Mouse (Mus musculus) gastrocnemius, adult 8-10 months (tissue): Measurements from ENCODE around the gene Nop2. TPM values are rescaled to one million over a fixed set of nuclear protein-coding genes. Genes with fewer than 3 reads are reported as not detected.

Experiments
- DNase-seq, 2 experiments: peaks; one replicate each; pipeline ENCODE4 v3.0.0; 2022; ENCODE audit warnings: low spot score in 2 of 2
- total RNA-seq, 4 experiments: library from RNA; stranded (reverse); gene quantifications; 2 replicates each; pipeline ENCODE4 v1.2.4; 2022

The Nop2 gene
- total RNA-seq, 4 experiments from 2014 or later = 16.3 to 21.1 (median 19.0) TPM

- DNase-seq = no peak
Measured at GRCm38 (mm10) chr6:125109371-125109770, 22.3 kb upstream of the Nop2 start.

GRCm38 (mm10) chr6:125110927-125111326 is 20.8 kb upstream of the Nop2 start:
- no peak for DNase-seq

- no peak for DNase-seq
Measured at GRCm38 (mm10) chr6:125112553-125112952, 19.2 kb upstream of the Nop2 start.

- no peak for DNase-seq
Measured at GRCm38 (mm10) chr6:125119387-125119786, 12.3 kb upstream of the Nop2 start.

GRCm38 (mm10) chr6:125128724-125129123 is 3.0 kb upstream of the Nop2 start:
- DNase-seq = no peak

GRCm38 (mm10) chr6:125129710-125130402 is 1.9 kb upstream of the Nop2 start:
- DNase-seq = no peak

GRCm38 (mm10) chr6:125132470-125132869 is 761 bp downstream of the Nop2 start:
- DNase-seq = no peak

- DNase-seq = no peak
Measured at GRCm38 (mm10) chr6:125137002-125137671, 5.4 kb downstream of the Nop2 start.

GRCm38 (mm10) chr6:125139747-125140146 is 8.0 kb downstream of the Nop2 start:
- no peak for DNase-seq

GRCm38 (mm10) chr6:125142436-125142835 is 10.7 kb downstream of the Nop2 start:
- DNase-seq = no peak

GRCm38 (mm10) chr6:125143128-125143527 is 11.4 kb downstream of the Nop2 start:
- DNase-seq = no peak

GRCm38 (mm10) chr6:125143904-125144303 is 12.2 kb downstream of the Nop2 start:
- no peak for DNase-seq

GRCm38 (mm10) chr6:125145001-125145400 is 13.3 kb downstream of the Nop2 start, which contains the start of gene Iffo1:
TSS of gene Iffo1 (plus strand) at chr6:125145241.
- DNase-seq = peak; percentile 87 to 89

- DNase-seq = no peak
Measured at GRCm38 (mm10) chr6:125145479-125145951, 13.8 kb downstream of the Nop2 start.

GRCm38 (mm10) chr6:125146148-125146547 is 14.4 kb downstream of the Nop2 start:
- DNase-seq = no peak

GRCm38 (mm10) chr6:125146797-125147196 is 15.1 kb downstream of the Nop2 start:
- DNase-seq = no peak

- no peak for DNase-seq
Measured at GRCm38 (mm10) chr6:125147329-125147728, 15.6 kb downstream of the Nop2 start.

GRCm38 (mm10) chr6:125148251-125148925 is 16.7 kb downstream of the Nop2 start:
- DNase-seq = peak; percentile 71 to 76

GRCm38 (mm10) chr6:125148926-125149568 is 17.3 kb downstream of the Nop2 start:
- DNase-seq = peak; percentile 82 to 88

- no peak for DNase-seq
Measured at GRCm38 (mm10) chr6:125149569-125149950, 17.9 kb downstream of the Nop2 start.

GRCm38 (mm10) chr6:125152212-125153017 is 20.7 kb downstream of the Nop2 start:
- peak; percentile 61 to 76 for DNase-seq
